Mouse (Mus musculus) spleen, adult 2 months (tissue): ENCODE data around the gene Hemk1.

ENCODE experiments used
- CTCF ChIP-seq: fragments of 200-500 bp; IDR thresholded peaks from 2 replicates; pipeline ENCODE4 v1.5.1; 2011; ENCODE audit warnings: mild to moderate bottlenecking, inconsistent platforms; ENCODE audit not compliant: insufficient read depth, insufficient read length, insufficient replicate concordance; ENCODE audit errors: extremely low read depth
- POLR2A ChIP-seq: fragments of 200-500 bp; IDR thresholded peaks from 2 replicates; pipeline ENCODE4 v1.6.1; 2011; ENCODE audit warnings: low read depth, low read length, inconsistent platforms

DNA sequence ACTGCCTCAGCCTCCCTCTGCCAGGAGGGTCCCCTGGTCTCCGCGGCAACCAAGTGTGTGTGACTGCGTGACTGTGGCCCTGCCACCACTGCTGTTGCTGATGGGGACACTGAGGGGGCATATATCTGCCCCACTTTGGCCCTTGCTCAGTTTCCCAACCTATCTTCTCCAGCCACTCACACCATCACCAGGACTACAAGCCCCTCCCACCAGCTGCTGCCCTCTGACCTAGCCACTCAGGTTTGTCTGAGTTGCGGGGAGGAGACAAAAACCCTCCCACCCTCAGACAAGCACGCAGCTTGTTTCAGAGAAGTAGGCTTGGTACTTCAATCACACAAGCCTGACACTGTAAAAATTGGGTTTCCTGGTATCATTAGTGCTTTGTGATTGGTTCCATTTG is 37.3 kb upstream of the Hemk1 start:
- TF ChIP-seq CTCF (no peak), POLR2A (no peak)
